Mouse (Mus musculus): ENCODE results near the gene Oxtr. TPM values are rescaled to one million over a fixed set of nuclear protein-coding genes. Genes with fewer than 3 reads are reported as not detected.

Gene Oxtr
- polyA plus RNA-seq, 1 experiment from 2014 or later: 0.85 TPM

- Histone ChIP-seq H3K4me3 (no peak overlapping the region), H3K4me1 (no peaks in the 10 kb centered on the region), H3K9me3 (no peaks in the 10 kb centered on the region), H3K27ac (no peak overlapping the region), H3K9ac (no peak overlapping the region), H3K27me3 (replicated peaks) (0 out of 2 replicates have a peak, but pooled peaks cover 3% of the 10 kb centered on the region), H3K36me3 (no peaks in the 10 kb centered on the region), H3K4me2 (replicated peaks) (no peak overlapping the region)
- no peak for ATAC-seq (ENCODE audit: low FRiP score, low read depth)
- 52% methylated on average over 13 of the region's 13 CpGs for WGBS
Measured at GRCm38 (mm10) chr6:112479861-112480260, 9.9 kb downstream of the Oxtr start.

DNA sequence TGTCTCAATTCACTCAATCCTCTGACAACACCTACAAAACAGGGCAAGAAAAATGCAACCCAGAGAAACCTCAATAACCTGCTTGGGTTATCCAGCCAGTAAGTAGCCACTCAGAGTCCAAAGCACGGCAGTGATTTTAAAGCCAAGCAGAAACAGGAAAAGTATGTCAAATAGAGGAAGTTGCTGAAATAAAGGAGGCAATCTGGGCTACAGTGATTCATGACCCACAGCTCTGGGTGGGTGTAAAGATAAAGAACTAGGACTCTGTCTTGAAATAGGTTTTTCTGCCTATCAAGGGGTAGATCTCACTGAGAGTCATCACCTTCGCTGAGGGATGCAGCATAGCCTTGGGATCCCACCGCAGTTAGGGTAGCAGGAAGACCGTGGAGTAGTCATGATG, 18.1 kb downstream of the Oxtr start:
- H3K4me2 ChIP-seq (replicated peaks): no peak overlapping the region
- no peak for ATAC-seq (ENCODE audit: low FRiP score, low read depth)
- H3K9ac ChIP-seq: no peak overlapping the region
- H3K4me1 ChIP-seq: no peaks in the 10 kb centered on the region
- H3K27me3 ChIP-seq (replicated peaks): no peaks in the 10 kb centered on the region
- 0 out of 2 replicates have a peak, but pooled peaks cover 4% of the 10 kb centered on the region for H3K9me3 ChIP-seq
- no peak overlapping the region for H3K27ac ChIP-seq
- H3K4me3 ChIP-seq: no peak overlapping the region
- WGBS: 89% methylated on average over 4 of the region's 4 CpGs
- no peaks in the 10 kb centered on the region for H3K36me3 ChIP-seq

GRCm38 (mm10) chr6:112466001-112466400, 23.7 kb downstream of the Oxtr start:
- Histone ChIP-seq H3K27me3 (replicated peaks) (no peaks in the 10 kb centered on the region), H3K9me3 (0 out of 2 replicates have a peak, but pooled peaks cover 4% of the 10 kb centered on the region), H3K4me1 (no peaks in the 10 kb centered on the region), H3K9ac (no peak overlapping the region), H3K27ac (no peak overlapping the region), H3K36me3 (no peaks in the 10 kb centered on the region), H3K4me3 (no peak overlapping the region), H3K4me2 (replicated peaks) (no peak overlapping the region)
- no peak for ATAC-seq (ENCODE audit: low FRiP score, low read depth)

DNA sequence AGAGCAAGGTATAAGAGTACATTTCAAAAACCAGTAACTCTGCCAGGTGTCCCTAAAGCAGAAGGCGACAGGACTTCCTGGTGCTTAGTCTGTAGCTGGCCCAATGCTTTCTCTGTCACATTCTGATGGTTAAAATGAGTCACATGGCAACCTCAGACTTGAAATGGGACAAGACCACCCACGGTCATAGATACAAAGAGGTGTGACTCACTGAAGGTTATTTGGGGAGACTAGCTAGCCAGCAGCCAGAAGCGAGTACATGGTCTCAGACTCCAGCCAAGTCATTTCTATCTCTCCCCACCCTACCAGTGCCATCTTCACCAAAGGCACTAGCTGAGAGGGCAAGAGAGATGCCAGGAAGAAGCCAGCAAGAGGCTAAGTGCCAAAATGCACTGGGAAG, 24.3 kb downstream of the Oxtr start:
- no peaks in the 10 kb centered on the region for H3K27me3 ChIP-seq (replicated peaks)
- H3K9me3 ChIP-seq: 0 out of 2 replicates have a peak, but pooled peaks cover 4% of the 10 kb centered on the region
- no peak overlapping the region for H3K27ac ChIP-seq
- whole genome bisulfite sequencing: 87% methylated on average over 3 of the region's 3 CpGs
- H3K4me3 ChIP-seq: no peak overlapping the region
- H3K4me1 ChIP-seq: no peaks in the 10 kb centered on the region
- no peaks in the 10 kb centered on the region for H3K36me3 ChIP-seq
- ATAC-seq (ENCODE audit: low FRiP score, low read depth): no peak
- H3K4me2 ChIP-seq (replicated peaks): no peak overlapping the region
- no peak overlapping the region for H3K9ac ChIP-seq

GRCm38 (mm10) chr6:112463331-112463730, 26.4 kb downstream of the Oxtr start:
- no peak for ATAC-seq (ENCODE audit: low FRiP score, low read depth)

GRCm38 (mm10) chr6:112461459-112461858, 28.3 kb downstream of the Oxtr start:
- Histone ChIP-seq H3K4me1 (no peaks in the 10 kb centered on the region), H3K27me3 (replicated peaks) (no peaks in the 10 kb centered on the region), H3K4me3 (no peak overlapping the region), H3K4me2 (replicated peaks) (no peak overlapping the region), H3K9me3 (no peaks in the 10 kb centered on the region), H3K36me3 (no peaks in the 10 kb centered on the region), H3K9ac (no peak overlapping the region), H3K27ac (no peak overlapping the region)
- 98% methylated on average over 5 of the region's 5 CpGs for WGBS
- no peak for ATAC-seq (ENCODE audit: low FRiP score, low read depth)

More at GRCm38 (mm10) chr6:112463331-112463730, 26.4 kb downstream of the Oxtr start:
- H3K27ac ChIP-seq: no peak overlapping the region
- H3K27me3 ChIP-seq (replicated peaks): no peaks in the 10 kb centered on the region
- H3K9ac ChIP-seq: no peak overlapping the region
- H3K36me3 ChIP-seq: no peaks in the 10 kb centered on the region
- no peak overlapping the region for H3K4me2 ChIP-seq (replicated peaks)
- no peaks in the 10 kb centered on the region for H3K4me1 ChIP-seq
- no peaks in the 10 kb centered on the region for H3K9me3 ChIP-seq
- no peak overlapping the region for H3K4me3 ChIP-seq
- 88% methylated on average over 6 of the region's 6 CpGs for WGBS

GRCm38 (mm10) chr6:112459341-112459749, 30.4 kb downstream of the Oxtr start, which contains the start of gene Cav3:
Gene Cav3 (plus strand): TSS chr6:112459505.
- H3K36me3 ChIP-seq: no peaks in the 10 kb centered on the region
- 88% methylated on average over 12 of the region's 12 CpGs for WGBS

GRCm38 (mm10) chr6:112445675-112446074, 44.1 kb downstream of the Oxtr start:
- Histone ChIP-seq H3K4me2 (replicated peaks) (no peak overlapping the region), H3K4me1 (no peaks in the 10 kb centered on the region), H3K27ac (no peak overlapping the region), H3K27me3 (replicated peaks) (no peaks in the 10 kb centered on the region), H3K4me3 (no peak overlapping the region), H3K9me3 (no peaks in the 10 kb centered on the region), H3K9ac (no peak overlapping the region), H3K36me3 (no peaks in the 10 kb centered on the region)
- WGBS: 88% methylated on average over 3 of the region's 3 CpGs
- ATAC-seq (ENCODE audit: low FRiP score, low read depth): no peak

More at GRCm38 (mm10) chr6:112459341-112459749, 30.4 kb downstream of the Oxtr start, which contains the start of gene Cav3:
- H3K27ac ChIP-seq: no peak within 1 kb of the TSS
- no peaks in the 10 kb centered on the region for H3K27me3 ChIP-seq (replicated peaks)
- no peak within 1 kb of the TSS for H3K4me3 ChIP-seq
- H3K9me3 ChIP-seq: no peaks in the 10 kb centered on the region
- no peak within 1 kb of the TSS for H3K9ac ChIP-seq
- ATAC-seq (ENCODE audit: low FRiP score, low read depth): no peak
- H3K4me2 ChIP-seq (replicated peaks): no peak within 1 kb of the TSS
- H3K4me1 ChIP-seq: no peaks in the 10 kb centered on the region

DNA sequence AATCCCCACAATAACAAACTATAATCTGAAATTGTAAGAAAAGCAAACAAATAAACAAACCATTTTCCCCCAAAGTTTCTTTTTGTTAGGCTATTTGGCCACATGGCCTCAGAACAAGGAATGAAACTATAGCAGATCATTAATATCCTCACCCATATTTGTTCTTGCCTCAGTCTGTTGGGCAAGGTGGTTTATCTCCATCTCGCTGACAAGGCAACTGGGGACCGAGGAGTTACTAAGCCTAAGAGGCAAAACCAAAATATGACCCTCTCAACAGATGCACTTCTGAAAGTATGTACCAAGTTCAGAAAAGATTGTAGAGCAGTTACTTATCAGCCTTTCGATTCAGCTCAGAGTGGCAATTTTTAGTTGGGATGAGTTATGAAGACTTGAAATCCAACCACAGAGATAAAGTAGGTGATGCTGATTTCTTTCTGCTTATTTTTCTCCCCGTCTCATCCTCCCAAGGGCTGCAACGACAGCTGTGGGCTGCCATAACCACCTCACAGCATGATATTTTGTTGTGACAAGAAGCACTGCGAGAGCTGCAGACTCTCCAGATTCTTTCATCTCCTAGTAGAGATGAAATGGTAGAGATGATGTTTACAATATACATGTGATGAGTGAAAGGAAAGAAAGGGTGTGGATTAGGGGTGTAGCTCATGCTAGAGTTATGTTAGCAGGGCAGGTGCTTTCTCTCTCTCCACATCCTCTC, 63.6 kb downstream of the Oxtr start:
- Histone ChIP-seq H3K4me2 (replicated peaks) (no peak overlapping the region), H3K4me3 (no peak overlapping the region)
- no peak for ATAC-seq (ENCODE audit: low FRiP score, low read depth)

GRCm38 (mm10) chr6:112423746-112424501, 65.8 kb downstream of the Oxtr start:
- Histone ChIP-seq H3K4me1 (no peaks in the 10 kb centered on the region), H3K9me3 (0 out of 2 replicates have a peak, but pooled peaks cover 6% of the 10 kb centered on the region), H3K27ac (no peak overlapping the region), H3K36me3 (no peaks in the 10 kb centered on the region), H3K4me2 (replicated peaks) (no peak overlapping the region), H3K9ac (no peak overlapping the region), H3K27me3 (replicated peaks) (no peaks in the 10 kb centered on the region), H3K4me3 (no peak overlapping the region)
- ATAC-seq (ENCODE audit: low FRiP score, low read depth): no peak
- WGBS: 91% methylated on average over 8 of the region's 8 CpGs

More for the DNA sequence above, 63.6 kb downstream of the Oxtr start:
- Histone ChIP-seq H3K27ac (no peak overlapping the region), H3K27me3 (replicated peaks) (no peaks in the 10 kb centered on the region), H3K36me3 (no peaks in the 10 kb centered on the region), H3K9me3 (0 out of 2 replicates have a peak, but pooled peaks cover 6% of the 10 kb centered on the region), H3K4me1 (no peaks in the 10 kb centered on the region), H3K9ac (no peak overlapping the region)
- WGBS: 77% methylated on average over 6 of the region's 6 CpGs

All from neural tube, embryonic 12.5 days (tissue).